Mouse (Mus musculus) splenic B cell, adult 2 months (primary cell): ENCODE measurements around the gene Pax8.

Source experiments
- DNase-seq: peaks from one replicate; pipeline ENCODE4 v3.0.0-alpha.2; 2011; ENCODE audit warnings: low read depth, low spot score
- H3K27me3 ChIP-seq: 2 replicates; pipeline ENCODE4 v1.6.1; 2012; ENCODE audit warnings: mild to moderate bottlenecking, low read length, moderate library complexity, mixed read lengths; ENCODE audit not compliant: control insufficient read depth, poor library complexity, insufficient read depth, severe bottlenecking
- H3K36me3 ChIP-seq: 2 replicates; pipeline ENCODE4 v1.6.1; 2012; ENCODE audit warnings: mild to moderate bottlenecking, low read length, moderate library complexity, mixed read lengths; ENCODE audit not compliant: control insufficient read depth, poor library complexity, insufficient read depth, severe bottlenecking

Gene Pax8

DNA sequence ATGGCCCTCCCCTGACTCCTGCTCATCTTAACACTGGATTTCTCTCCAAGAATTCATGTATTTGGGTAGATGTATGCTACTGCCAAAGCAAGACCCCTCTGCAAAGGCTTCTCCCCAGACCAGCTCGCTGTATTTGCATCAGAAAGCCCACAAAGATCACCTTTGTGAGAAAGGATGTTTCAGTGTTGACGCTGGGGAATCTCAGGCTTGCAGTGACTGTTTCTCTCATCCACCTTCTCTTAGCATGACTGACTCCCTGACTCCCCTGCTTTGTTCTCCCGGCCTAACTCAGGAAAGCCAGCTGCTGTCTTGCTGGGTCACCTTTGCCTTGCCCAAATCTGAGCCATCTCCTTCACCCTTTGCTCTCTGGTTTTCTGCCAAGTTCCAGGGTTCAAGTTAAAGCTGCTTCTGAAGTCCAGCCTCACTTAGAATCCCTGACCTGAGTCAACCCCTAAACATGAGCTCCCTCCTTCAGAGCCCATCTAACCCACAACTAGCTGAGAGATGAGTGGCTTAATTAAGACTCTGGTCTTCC is 32.1 kb downstream of the Pax8 start:
- Histone ChIP-seq H3K27me3 (no peaks in the 10 kb centered on the region), H3K36me3 (no peaks in the 10 kb centered on the region)
- no peak for DNase-seq

DNA sequence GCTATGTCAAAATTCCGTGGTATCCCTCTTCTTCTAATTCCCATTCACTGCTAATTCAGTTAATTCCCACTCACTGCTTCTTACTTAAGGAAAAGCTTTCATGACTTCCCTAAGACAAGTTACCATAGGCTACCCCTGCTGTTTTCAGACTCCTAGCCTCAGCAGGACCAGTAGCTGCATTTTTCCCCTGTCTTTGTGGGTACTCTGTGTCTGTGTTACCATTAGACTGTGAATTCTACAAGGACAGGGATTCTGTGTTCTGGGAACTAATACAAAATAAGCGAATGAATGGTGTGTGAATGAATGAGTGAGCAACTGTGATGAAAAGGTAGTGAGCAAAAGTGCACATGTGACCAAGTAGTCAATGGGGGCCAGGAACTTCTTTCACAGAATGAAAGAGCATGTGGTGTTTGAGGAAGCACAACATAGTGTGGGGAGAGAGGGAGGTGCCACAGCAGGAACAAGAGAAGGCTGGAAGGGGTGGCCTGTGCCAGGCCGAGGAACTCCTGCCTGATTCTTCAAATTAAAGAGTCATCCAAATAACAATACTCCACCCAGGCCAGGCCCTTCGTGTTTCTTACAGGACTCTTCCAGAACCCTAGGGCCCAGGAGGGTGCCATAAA is 33.0 kb downstream of the Pax8 start:
- DNase-seq: no peak
- Histone ChIP-seq H3K36me3 (no peaks in the 10 kb centered on the region), H3K27me3 (no peaks in the 10 kb centered on the region)

GRCm38 (mm10) chr2:24441899-24442298 is 33.5 kb downstream of the Pax8 start:
- no peak for DNase-seq
- H3K36me3 ChIP-seq: no peaks in the 10 kb centered on the region
- H3K27me3 ChIP-seq: no peaks in the 10 kb centered on the region

DNA sequence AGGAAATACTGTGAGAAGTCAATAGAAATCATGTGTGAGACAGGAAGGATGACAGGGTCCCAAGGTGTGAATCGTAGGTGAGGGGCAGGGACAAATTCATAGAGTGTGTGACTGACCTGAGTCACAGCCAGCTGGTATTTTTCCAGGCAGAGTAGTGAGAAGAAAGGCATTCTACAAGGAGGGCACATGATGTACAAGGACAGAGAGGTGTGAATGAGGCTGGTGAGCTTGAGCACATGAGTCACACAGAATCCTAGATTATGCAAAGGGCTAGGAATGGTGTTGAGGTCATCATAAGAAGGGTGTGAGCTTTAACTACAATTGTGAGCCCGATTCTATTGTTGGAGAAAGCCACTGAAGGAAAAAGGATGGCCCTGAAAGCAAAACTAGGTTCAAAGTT is 35.3 kb downstream of the Pax8 start:
- H3K27me3 ChIP-seq: no peaks in the 10 kb centered on the region
- no peak for DNase-seq
- H3K36me3 ChIP-seq: no peaks in the 10 kb centered on the region

DNA sequence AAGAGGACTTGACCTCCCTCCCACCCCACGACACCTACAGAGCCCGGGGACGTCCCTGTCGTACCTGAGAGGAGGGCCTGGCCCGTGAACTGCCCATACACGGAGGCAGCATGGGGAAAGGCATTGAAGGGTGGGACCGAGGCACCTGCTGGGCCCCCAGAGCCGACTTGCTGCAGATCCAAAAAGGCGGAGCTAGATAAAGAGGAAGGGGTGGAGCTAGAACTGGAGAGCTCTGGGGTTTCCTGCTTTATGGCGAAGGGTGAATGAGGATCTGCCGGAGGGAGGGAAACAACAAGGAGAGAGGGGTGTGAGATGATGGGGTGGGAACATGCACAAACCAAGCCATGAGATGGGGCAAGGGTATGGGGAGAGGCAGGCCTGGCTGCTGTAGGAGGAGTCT is 39.7 kb downstream of the Pax8 start:
- Histone ChIP-seq H3K36me3 (no peaks in the 10 kb centered on the region), H3K27me3 (no peaks in the 10 kb centered on the region)
- DNase-seq: no peak

DNA sequence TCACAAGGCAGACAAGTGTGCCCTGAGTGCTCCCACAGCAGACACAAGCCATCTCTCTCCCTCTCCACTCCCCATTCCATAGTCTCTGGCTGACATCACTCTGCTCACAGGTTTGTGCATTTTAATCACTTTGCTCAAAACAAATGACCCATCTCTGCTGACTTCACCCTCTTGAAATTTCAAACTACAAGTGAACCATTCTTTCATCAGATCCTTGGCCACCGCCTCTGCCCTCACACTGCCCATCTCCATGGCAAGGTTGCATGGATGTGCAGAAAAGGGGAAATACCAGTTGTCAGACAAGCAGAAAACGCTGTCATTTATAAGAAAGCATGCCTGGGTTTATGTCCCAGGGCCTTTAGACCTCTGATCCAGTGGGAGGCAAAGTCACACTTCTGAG is 40.7 kb downstream of the Pax8 start:
- no peak for DNase-seq
- no peaks in the 10 kb centered on the region for H3K36me3 ChIP-seq
- H3K27me3 ChIP-seq: no peaks in the 10 kb centered on the region

DNA sequence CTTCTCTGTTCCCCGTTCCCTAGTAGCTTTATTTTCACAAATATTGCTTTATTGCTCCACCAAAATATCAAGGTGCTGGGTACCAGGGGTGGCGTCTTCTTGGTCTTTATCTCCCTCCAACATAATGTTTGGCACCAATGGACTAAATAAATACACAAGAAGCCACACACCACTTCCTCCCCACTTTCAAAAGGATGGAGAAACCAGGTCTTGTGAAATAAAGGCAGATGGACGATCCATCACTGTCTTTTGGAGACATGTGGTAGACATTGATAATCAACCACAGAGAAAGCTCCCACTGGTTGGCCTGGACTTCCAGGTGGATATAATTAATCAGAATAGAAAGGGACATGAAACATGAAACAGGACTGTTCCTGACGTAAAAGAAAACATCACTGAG is 45.6 kb downstream of the Pax8 start:
- no peak for DNase-seq
- Histone ChIP-seq H3K36me3 (no peaks in the 10 kb centered on the region), H3K27me3 (no peaks in the 10 kb centered on the region)

- H3K36me3 ChIP-seq: no peaks in the 10 kb centered on the region
- no peak for DNase-seq
- no peaks in the 10 kb centered on the region for H3K27me3 ChIP-seq
Observed at GRCm38 (mm10) chr2:24427866-24428675, 47.3 kb downstream of the Pax8 start.

DNA sequence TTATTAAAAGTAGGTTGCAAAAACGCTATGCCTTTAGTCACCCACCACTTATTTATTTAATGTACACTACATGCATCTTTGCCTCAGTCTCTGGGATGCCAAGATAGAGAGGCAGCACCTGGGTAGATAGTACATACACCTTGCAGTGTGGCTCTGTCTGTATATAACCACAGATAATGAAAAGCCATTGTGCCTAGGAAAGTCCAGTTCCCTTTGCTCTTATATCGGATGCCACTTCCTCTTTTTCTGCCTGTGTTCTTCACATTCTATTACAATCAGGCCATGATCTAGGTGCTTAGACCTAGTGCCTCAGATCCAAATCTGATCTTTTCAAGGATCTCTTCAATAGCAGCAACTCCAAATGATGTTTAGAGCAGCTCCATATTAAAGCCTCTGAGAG is 49.8 kb downstream of the Pax8 start:
- H3K27me3 ChIP-seq: no peaks in the 10 kb centered on the region
- DNase-seq: no peak
- H3K36me3 ChIP-seq: no peaks in the 10 kb centered on the region

- no peaks in the 10 kb centered on the region for H3K27me3 ChIP-seq
- no peaks in the 10 kb centered on the region for H3K36me3 ChIP-seq
- DNase-seq: no peak
Observed at GRCm38 (mm10) chr2:24422815-24423214, 52.6 kb downstream of the Pax8 start.

GRCm38 (mm10) chr2:24421211-24421863 is 54.1 kb downstream of the Pax8 start:
- H3K36me3 ChIP-seq: no peaks in the 10 kb centered on the region
- H3K27me3 ChIP-seq: no peaks in the 10 kb centered on the region
- no peak for DNase-seq

DNA sequence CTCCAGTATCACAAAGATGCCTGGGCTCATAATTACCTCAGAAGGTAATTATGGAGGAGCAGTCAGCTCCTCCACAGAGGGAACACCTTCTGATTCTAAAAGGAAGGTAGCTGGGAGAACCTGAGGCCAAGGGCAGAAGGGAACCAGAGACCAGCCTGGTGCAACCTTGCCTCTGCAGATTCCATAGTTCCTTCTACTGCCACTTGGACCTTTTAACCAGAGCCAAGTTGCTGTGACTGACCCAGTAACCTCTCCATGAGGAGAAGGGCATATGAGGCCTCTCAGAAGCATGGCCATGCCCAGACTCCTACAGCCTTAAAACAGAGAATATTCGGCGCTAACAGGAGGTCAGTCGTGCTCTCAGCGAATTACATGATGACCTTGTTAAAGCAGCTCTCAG is 57.8 kb downstream of the Pax8 start:
- DNase-seq: no peak
- Histone ChIP-seq H3K36me3 (no peaks in the 10 kb centered on the region), H3K27me3 (no peaks in the 10 kb centered on the region)

DNA sequence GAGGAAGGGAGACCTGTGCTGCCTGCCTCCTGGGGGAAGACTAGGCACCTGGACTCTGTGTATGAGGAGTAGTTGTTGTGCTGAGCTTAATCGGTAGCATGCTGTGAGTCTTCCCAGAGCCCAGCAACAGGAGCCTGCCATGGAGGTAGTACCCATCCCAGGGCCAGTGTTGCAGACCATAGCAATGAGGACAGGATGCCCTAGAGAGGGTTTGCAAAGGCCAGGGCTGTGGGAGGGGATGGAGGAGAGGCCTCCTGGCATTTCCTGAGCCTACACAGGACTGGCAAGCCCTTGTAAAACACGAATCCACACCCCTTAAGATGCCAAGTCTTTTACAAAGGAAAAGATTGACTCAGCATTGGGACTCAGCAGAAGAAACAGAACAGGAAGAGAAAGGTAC is 58.3 kb downstream of the Pax8 start:
- DNase-seq: no peak
- no peaks in the 10 kb centered on the region for H3K36me3 ChIP-seq
- H3K27me3 ChIP-seq: no peaks in the 10 kb centered on the region

- no peaks in the 10 kb centered on the region for H3K27me3 ChIP-seq
- H3K36me3 ChIP-seq: no peaks in the 10 kb centered on the region
- DNase-seq: no peak
Observed at GRCm38 (mm10) chr2:24416668-24417067, 58.7 kb downstream of the Pax8 start.

DNA sequence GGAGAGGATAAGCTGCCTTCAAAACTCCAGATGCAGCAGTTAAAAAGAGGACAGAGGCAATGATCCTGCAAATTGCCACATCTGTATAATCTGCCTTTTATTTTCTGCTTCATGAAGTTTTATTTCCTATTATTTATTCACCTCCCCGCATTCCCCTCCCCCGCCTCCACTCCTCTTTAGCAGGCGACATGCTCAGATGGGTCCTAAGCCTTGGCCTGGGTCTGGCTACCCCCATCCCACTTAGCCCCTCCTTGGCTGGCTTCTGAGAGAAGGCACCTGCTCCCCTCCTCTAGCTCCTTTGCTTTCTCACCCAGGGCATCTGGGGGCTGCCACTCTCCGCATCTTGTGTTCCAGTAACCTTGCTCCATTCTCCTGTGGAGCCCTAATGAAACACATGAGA is 61.7 kb downstream of the Pax8 start:
- DNase-seq: no peak
- Histone ChIP-seq H3K36me3 (no peaks in the 10 kb centered on the region), H3K27me3 (no peaks in the 10 kb centered on the region)
